Mouse (Mus musculus) small intestine, adult 2 months (tissue): Measurements from ENCODE around the gene Wfikkn2. TPM values are rescaled to one million over a fixed set of nuclear protein-coding genes. Genes with fewer than 3 reads are reported as not detected.

Experiments used
- H3K27ac ChIP-seq: fragments of 200-500 bp; 2 replicates; pipeline ENCODE4 v1.5.1; 2012; ENCODE audit warnings: low read depth, low read length, control low read depth, inconsistent platforms; ENCODE audit not compliant: insufficient read depth
- H3K27me3 ChIP-seq: fragments of 200-500 bp; 2 replicates; pipeline ENCODE4 v1.6.1; 2012; ENCODE audit warnings: mild to moderate bottlenecking, moderate library complexity, low read length, inconsistent platforms; ENCODE audit not compliant: control insufficient read depth, insufficient read depth
- H3K36me3 ChIP-seq: fragments of 200-500 bp; 2 replicates; pipeline ENCODE4 v1.6.1; 2012; ENCODE audit warnings: mild to moderate bottlenecking, low read length, control low read depth, inconsistent platforms; ENCODE audit not compliant: control insufficient read depth, insufficient read depth
- H3K4me1 ChIP-seq: fragments of 200-500 bp; 2 replicates; pipeline ENCODE4 v1.6.1; 2012; ENCODE audit warnings: low read length, inconsistent platforms, mixed read lengths; ENCODE audit not compliant: control insufficient read depth, insufficient read depth, insufficient read length
- H3K4me3 ChIP-seq: fragments of 200-500 bp; 2 replicates; pipeline ENCODE4 v1.5.1; 2012; ENCODE audit warnings: low read depth, mild to moderate bottlenecking, control low read depth, inconsistent platforms, low read length, moderate library complexity
- CTCF ChIP-seq: fragments of 200-500 bp; IDR thresholded peaks from 2 replicates; pipeline ENCODE4 v1.5.1; 2012; ENCODE audit warnings: low read depth, mild to moderate bottlenecking, control low read depth, inconsistent platforms, low read length, moderate library complexity, mixed read lengths; ENCODE audit not compliant: insufficient replicate concordance, insufficient read length; ENCODE audit errors: extremely low read depth
- POLR2A ChIP-seq: fragments of 200-500 bp; IDR thresholded peaks from 2 replicates; pipeline ENCODE4 v1.6.1; 2012; ENCODE audit warnings: low read depth, mild to moderate bottlenecking, control low read depth, inconsistent platforms, low read length, moderate library complexity
- WGBS: fragments of 180-500 bp; shearing (Covaris S2); methylation state at CpG from one replicate; pipeline ENCODE4 v1.1.7; 2018; 5-methylcytosine and 5-hydroxymethylcytosine counted together
- polyA plus RNA-seq: library from polyadenylated mRNA; depleted of rRNA; stranded (reverse); fragments of >200 nt; gene quantifications from 2 replicates; pipeline ENCODE4 v1.2.3, GENCODE M21; 2012

Wfikkn2 gene
- polyA plus RNA-seq, 1 experiment, result 0.82 TPM

DNA sequence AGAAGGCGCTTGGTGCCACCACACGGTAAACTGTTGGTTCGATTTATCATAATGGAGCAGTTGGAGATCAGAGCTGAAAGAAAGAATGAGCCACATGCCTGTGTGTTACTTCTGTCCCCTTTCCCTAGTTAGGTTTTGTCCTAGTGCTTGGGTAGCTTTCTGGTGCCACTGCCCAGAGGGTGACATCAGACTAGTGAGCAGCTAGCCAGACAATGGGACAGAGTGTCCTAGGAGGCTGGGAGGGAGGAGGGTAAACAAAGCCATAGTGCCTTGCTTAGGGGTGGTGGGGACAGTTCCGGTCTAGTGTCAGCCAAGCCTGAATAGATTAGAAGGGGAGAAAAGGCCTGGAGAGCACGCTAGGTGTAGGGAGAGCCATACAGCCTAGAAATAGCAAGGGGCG, 12.4 kb downstream of the Wfikkn2 start:
- H3K36me3 ChIP-seq, result no peaks in the 10 kb centered on the region
- TF ChIP-seq POLR2A (no peak), CTCF (no peak)
- no peaks in the 10 kb centered on the region for H3K27me3 ChIP-seq
- WGBS, result 88% methylated on average over 6 of the region's 6 CpGs
- H3K4me3 ChIP-seq, result no peak overlapping the region
- H3K27ac ChIP-seq, result no peak overlapping the region
- H3K4me1 ChIP-seq, result peaks cover 11% of the 10 kb centered on the region

DNA sequence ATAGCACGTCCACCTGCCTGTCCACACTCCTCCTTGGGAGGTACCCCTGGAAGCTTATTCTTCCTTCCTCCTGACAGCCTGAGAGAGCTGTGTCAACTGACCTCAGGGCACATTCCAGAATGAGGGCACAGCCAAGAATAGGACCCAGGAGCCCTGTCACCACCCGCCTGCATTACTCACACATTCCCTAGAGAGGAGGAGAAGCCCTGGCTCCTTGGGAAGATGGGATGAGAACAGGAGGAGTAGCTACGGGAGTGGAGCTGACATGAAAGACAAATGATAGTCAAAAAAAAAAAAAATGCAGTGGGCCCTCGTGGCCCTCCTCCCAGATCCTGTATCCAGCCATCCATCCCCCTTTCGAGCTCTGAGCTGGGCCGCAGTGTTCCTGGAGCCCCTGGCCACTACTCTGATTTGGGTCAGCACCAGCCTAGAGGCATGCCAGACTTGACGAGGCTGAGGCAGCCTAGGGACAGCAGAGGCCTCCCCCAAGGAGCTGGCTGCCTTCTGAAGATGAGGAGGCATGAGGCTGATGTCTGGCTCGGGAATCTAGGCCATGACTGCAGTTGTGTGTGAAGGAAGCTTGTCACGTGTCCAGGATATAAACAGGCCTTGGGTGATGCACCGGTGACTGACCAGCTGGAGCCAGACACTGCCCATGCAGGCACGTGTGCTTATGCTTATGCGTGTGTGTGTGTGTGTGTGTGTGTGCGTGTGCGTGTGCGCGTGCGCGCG, 13.8 kb downstream of the Wfikkn2 start:
- TF ChIP-seq POLR2A (no peak), CTCF (no peak)
- H3K4me1 ChIP-seq, result peaks cover 16% of the 10 kb centered on the region
- 82% methylated on average over 19 of the region's 19 CpGs for WGBS
- H3K4me3 ChIP-seq, result no peak overlapping the region
- H3K27me3 ChIP-seq, result no peaks in the 10 kb centered on the region
- no peaks in the 10 kb centered on the region for H3K36me3 ChIP-seq
- H3K27ac ChIP-seq, result no peak overlapping the region

DNA sequence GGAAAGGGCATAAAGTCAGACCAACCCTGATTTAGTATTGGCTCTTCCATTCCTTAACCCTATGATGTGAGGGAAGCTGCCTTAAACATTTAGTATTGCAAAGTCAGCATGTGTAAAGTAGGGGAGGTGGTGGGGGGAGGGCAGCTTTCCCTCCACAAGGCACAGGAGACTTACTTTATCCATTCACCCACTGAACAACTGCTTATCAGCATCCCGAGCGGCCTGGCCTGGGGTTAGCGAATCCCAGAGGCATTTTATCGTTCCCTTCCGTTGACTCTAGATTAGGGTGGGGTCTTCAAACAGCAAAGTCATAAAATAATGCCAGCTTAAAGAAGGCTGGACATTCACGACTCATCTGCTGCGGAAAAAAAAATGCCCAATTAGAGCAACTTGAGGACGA, 15.6 kb downstream of the Wfikkn2 start:
- Histone ChIP-seq H3K4me1 (peaks cover 22% of the 10 kb centered on the region), H3K4me3 (no peak overlapping the region), H3K27me3 (no peaks in the 10 kb centered on the region), H3K36me3 (no peaks in the 10 kb centered on the region), H3K27ac (no peak overlapping the region)
- WGBS, result 50% methylated on average over 8 of the region's 8 CpGs
- no peak for TF ChIP-seq CTCF

DNA sequence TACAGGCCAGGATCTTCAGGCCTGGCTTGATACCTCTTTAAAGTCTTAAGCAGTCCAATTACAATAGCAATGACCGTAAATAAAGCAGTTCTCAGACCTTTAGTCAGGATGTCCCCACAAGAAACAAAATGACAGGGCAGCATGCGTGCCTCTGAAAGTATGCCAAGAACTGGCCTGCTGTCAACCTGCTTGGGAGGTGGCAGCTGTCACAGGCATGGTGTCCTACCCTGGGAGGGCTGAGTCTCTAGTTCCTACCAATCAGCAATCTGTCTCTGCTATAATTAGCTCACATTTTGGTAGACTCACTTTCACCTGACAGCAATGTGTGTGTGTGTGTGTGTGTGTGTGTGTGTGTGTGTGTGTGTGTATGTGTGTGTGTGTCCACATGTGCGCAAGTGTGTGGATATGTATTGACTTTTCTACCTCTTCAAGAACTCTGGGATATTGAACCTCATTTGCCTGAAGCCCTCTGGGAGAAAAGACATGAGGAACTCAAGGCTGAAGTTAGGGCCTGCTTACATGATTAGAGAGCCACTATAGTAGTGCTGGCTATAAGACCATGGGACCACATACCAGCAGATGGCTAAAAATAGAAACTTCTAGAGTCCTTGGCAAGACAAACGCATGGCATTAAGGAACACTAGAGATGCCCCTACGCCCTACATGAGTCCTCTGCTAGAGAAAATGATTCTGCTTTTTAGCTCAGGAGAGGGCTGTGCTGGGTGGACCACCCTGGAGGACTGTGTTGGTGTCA, 16.4 kb downstream of the Wfikkn2 start:
- Histone ChIP-seq H3K27me3 (no peaks in the 10 kb centered on the region), H3K27ac (no peak overlapping the region), H3K4me3 (no peak overlapping the region), H3K4me1 (peaks cover 22% of the 10 kb centered on the region), H3K36me3 (no peaks in the 10 kb centered on the region)
- 78% methylated on average over 5 of the region's 5 CpGs for WGBS
- TF ChIP-seq CTCF, result no peak
- no peak for TF ChIP-seq POLR2A

DNA sequence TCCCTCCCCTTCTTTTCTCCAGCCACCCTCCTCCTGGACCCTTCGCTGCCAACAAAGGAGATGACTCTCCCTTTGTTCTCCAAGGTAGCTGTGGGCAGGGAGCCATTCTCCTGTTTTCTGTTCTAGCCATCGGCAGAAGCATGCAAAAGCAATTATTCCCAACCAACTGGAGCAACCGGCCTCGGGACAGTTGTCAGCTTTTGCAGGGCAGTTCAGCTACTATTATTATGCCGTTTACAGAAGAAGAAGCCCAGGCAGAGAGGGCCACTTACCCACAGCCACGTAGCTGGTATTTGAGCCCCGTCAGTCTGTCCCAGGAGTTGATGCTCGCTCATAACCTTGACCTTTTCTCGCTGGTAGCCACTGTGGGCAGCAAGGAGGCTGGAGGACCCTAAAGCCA, 17.4 kb downstream of the Wfikkn2 start:
- TF ChIP-seq POLR2A, result no peak
- TF ChIP-seq CTCF, result no peak
- no peaks in the 10 kb centered on the region for H3K27me3 ChIP-seq
- H3K4me3 ChIP-seq, result no peak overlapping the region
- H3K36me3 ChIP-seq, result no peaks in the 10 kb centered on the region
- H3K27ac ChIP-seq, result no peak overlapping the region
- peaks cover 22% of the 10 kb centered on the region for H3K4me1 ChIP-seq
- WGBS, result 49% methylated on average over 9 of the region's 9 CpGs

DNA sequence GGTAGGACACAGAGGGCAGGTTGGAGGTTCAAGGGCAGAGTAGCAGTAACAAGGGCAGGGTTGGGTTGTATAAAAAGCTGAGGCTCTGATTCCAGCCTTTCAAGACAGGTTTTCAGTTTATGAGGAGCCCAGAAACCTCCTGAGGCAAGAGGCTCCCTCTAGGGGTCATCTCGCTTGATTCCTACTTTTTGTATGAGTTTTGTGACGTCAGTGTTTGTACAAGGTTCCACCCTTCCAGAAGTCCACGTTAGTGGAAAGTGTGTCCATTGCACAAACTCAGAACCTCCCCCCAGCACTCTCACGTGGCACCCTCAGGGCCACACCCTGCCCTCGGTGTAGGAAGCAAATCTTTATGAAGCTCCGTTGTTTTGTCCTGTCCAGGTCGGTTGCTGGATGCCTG, 19.8 kb downstream of the Wfikkn2 start:
- no peaks in the 10 kb centered on the region for H3K36me3 ChIP-seq
- WGBS, result 5% methylated on average over 7 of the region's 7 CpGs
- TF ChIP-seq CTCF (peak; percentile 37; the same call in 1 of the 2 replicates), POLR2A (no peak)
- peaks cover 18% of the 10 kb centered on the region; the same call in 1 of the 2 replicates for H3K4me1 ChIP-seq
- H3K27ac ChIP-seq, result peak overlapping the region; percentile 68
- H3K4me3 ChIP-seq, result peak overlapping the region; percentile 2; the same call in 1 of the 2 replicates
- H3K27me3 ChIP-seq, result no peaks in the 10 kb centered on the region

DNA sequence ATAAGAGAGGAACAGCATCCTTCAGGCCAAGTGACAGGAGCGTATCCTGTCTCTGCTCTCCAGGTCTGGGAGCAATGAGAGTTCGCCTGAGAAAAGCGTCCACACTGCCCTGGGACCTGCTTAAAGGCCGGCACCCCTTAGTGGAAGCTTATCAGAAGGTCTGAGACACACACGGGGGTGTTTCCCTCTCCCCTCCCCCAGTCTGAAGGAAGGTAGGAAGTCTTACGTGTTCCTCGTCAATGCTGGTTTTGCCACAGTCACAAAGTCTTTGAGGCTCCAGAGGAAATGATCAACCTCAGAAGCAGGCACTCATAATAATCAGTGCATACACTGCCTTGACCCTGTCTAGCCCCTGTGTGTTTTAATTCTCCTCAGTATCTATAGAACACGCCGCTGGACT, 22.3 kb downstream of the Wfikkn2 start:
- TF ChIP-seq POLR2A, result no peak
- no peak for TF ChIP-seq CTCF
- no peaks in the 10 kb centered on the region for H3K36me3 ChIP-seq
- WGBS, result 85% methylated on average over 9 of the region's 9 CpGs
- peaks cover 13% of the 10 kb centered on the region; the same call in 1 of the 2 replicates for H3K4me1 ChIP-seq
- H3K27me3 ChIP-seq, result no peaks in the 10 kb centered on the region
- H3K27ac ChIP-seq, result no peak overlapping the region
- H3K4me3 ChIP-seq, result no peak overlapping the region
